Mouse (Mus musculus) small intestine, adult 2 months (tissue): ENCODE measurements at regions not wholly inside any gene's neighbourhood (a gene's known extent, or its start where the extent isn't known, plus 50 kb on each side); places are given as distances from the start of the nearest gene placed in this dataset.

ENCODE experiments used
- H3K27ac ChIP-seq: fragments of 200-500 bp; 2 replicates; pipeline ENCODE4 v1.5.1; 2012; ENCODE audit warnings: low read depth, low read length, control low read depth, inconsistent platforms; ENCODE audit not compliant: insufficient read depth
- H3K27me3 ChIP-seq: fragments of 200-500 bp; 2 replicates; pipeline ENCODE4 v1.6.1; 2012; ENCODE audit warnings: mild to moderate bottlenecking, moderate library complexity, low read length, inconsistent platforms; ENCODE audit not compliant: control insufficient read depth, insufficient read depth
- H3K36me3 ChIP-seq: fragments of 200-500 bp; 2 replicates; pipeline ENCODE4 v1.6.1; 2012; ENCODE audit warnings: mild to moderate bottlenecking, low read length, control low read depth, inconsistent platforms; ENCODE audit not compliant: control insufficient read depth, insufficient read depth
- H3K4me1 ChIP-seq: fragments of 200-500 bp; 2 replicates; pipeline ENCODE4 v1.6.1; 2012; ENCODE audit warnings: low read length, inconsistent platforms, mixed read lengths; ENCODE audit not compliant: control insufficient read depth, insufficient read depth, insufficient read length
- H3K4me3 ChIP-seq: fragments of 200-500 bp; 2 replicates; pipeline ENCODE4 v1.5.1; 2012; ENCODE audit warnings: low read depth, mild to moderate bottlenecking, control low read depth, inconsistent platforms, low read length, moderate library complexity
- CTCF ChIP-seq: fragments of 200-500 bp; IDR thresholded peaks from 2 replicates; pipeline ENCODE4 v1.5.1; 2012; ENCODE audit warnings: low read depth, mild to moderate bottlenecking, control low read depth, inconsistent platforms, low read length, moderate library complexity, mixed read lengths; ENCODE audit not compliant: insufficient replicate concordance, insufficient read length; ENCODE audit errors: extremely low read depth
- POLR2A ChIP-seq: fragments of 200-500 bp; IDR thresholded peaks from 2 replicates; pipeline ENCODE4 v1.6.1; 2012; ENCODE audit warnings: low read depth, mild to moderate bottlenecking, control low read depth, inconsistent platforms, low read length, moderate library complexity
- WGBS: fragments of 180-500 bp; shearing (Covaris S2); methylation state at CpG from one replicate; pipeline ENCODE4 v1.1.7; 2018; 5-methylcytosine and 5-hydroxymethylcytosine counted together

GRCm38 (mm10) chr11:114313652-114314051 is 246.8 kb upstream of the Sdk2 start:
- no peak for TF ChIP-seq POLR2A
- TF ChIP-seq CTCF = no peak
- Histone ChIP-seq H3K36me3 (no peaks in the 10 kb centered on the region), H3K27ac (no peak overlapping the region), H3K4me3 (no peak overlapping the region), H3K27me3 (no peaks in the 10 kb centered on the region), H3K4me1 (no peaks in the 10 kb centered on the region)
- 41% methylated on average over 6 of the region's 6 CpGs for WGBS

GRCm38 (mm10) chr11:114311640-114312039 is 244.8 kb upstream of the Sdk2 start:
- Histone ChIP-seq H3K4me3 (no peak overlapping the region), H3K27me3 (no peaks in the 10 kb centered on the region), H3K4me1 (no peaks in the 10 kb centered on the region), H3K27ac (no peak overlapping the region), H3K36me3 (no peaks in the 10 kb centered on the region)
- WGBS = 65% methylated on average over 4 of the region's 4 CpGs
- no peak for TF ChIP-seq POLR2A
- TF ChIP-seq CTCF = no peak

- no peaks in the 10 kb centered on the region for H3K36me3 ChIP-seq
Measured at GRCm38 (mm10) chr11:114303636-114304354, 236.9 kb upstream of the Sdk2 start.

GRCm38 (mm10) chr11:114300611-114301319 is 233.9 kb upstream of the Sdk2 start:
- no peaks in the 10 kb centered on the region for H3K36me3 ChIP-seq
- no peaks in the 10 kb centered on the region for H3K4me1 ChIP-seq
- no peak overlapping the region for H3K4me3 ChIP-seq
- TF ChIP-seq POLR2A = no peak
- 83% methylated on average over 10 of the region's 10 CpGs for WGBS
- no peak overlapping the region for H3K27ac ChIP-seq
- H3K27me3 ChIP-seq = no peaks in the 10 kb centered on the region

More at GRCm38 (mm10) chr11:114303636-114304354, 236.9 kb upstream of the Sdk2 start:
- Histone ChIP-seq H3K4me1 (no peaks in the 10 kb centered on the region), H3K27me3 (no peaks in the 10 kb centered on the region), H3K4me3 (no peak overlapping the region), H3K27ac (no peak overlapping the region)
- 56% methylated on average over 13 of the region's 13 CpGs for WGBS
- TF ChIP-seq POLR2A (no peak), CTCF (no peak)

- H3K27me3 ChIP-seq = no peaks in the 10 kb centered on the region
- no peak overlapping the region for H3K4me3 ChIP-seq
- no peaks in the 10 kb centered on the region for H3K36me3 ChIP-seq
- whole genome bisulfite sequencing = 73% methylated on average over 10 of the region's 10 CpGs
- H3K4me1 ChIP-seq = no peaks in the 10 kb centered on the region
- no peak overlapping the region for H3K27ac ChIP-seq
- TF ChIP-seq POLR2A (no peak), CTCF (no peak)
Measured at GRCm38 (mm10) chr11:114296816-114297334, 230.0 kb upstream of the Sdk2 start.

GRCm38 (mm10) chr11:114294511-114295250 is 227.8 kb upstream of the Sdk2 start:
- Histone ChIP-seq H3K36me3 (no peaks in the 10 kb centered on the region), H3K4me3 (no peak overlapping the region), H3K4me1 (no peaks in the 10 kb centered on the region), H3K27me3 (no peaks in the 10 kb centered on the region), H3K27ac (no peak overlapping the region)
- TF ChIP-seq CTCF = no peak
- TF ChIP-seq POLR2A = no peak
- 39% methylated on average over 5 of the region's 5 CpGs for WGBS

- 85% methylated on average over 5 of the region's 5 CpGs for WGBS
- no peaks in the 10 kb centered on the region for H3K4me1 ChIP-seq
- no peak overlapping the region for H3K27ac ChIP-seq
- no peaks in the 10 kb centered on the region for H3K36me3 ChIP-seq
- H3K27me3 ChIP-seq = no peaks in the 10 kb centered on the region
- no peak for TF ChIP-seq CTCF
- no peak for TF ChIP-seq POLR2A
- H3K4me3 ChIP-seq = no peak overlapping the region
Measured at GRCm38 (mm10) chr11:114291258-114291657, 224.4 kb upstream of the Sdk2 start.
